Mouse (Mus musculus) kidney, postnatal 0 days (tissue): ENCODE data around the gene Cttnbp2. TPM values are rescaled to one million over a fixed set of nuclear protein-coding genes. Genes with fewer than 3 reads are reported as not detected.
A peak's percentile ranks its signal among the peaks of the same experiment; 100 is the strongest.

Source experiments
- ATAC-seq: fragments of 200-750 bp; cut with Nextera tagmentation; replicated peaks from 2 replicates; pipeline ENCODE4 v1.8.0; 2017; ENCODE audit warnings: low read depth, moderate number of reproducible peaks, moderate TSS enrichment, moderate library complexity; ENCODE audit not compliant: low FRiP score
- DNase-seq: peaks from one replicate; pipeline ENCODE4 v3.0.0-alpha.2; 2016; ENCODE audit warnings: low spot score
- H3K27ac ChIP-seq: fragments of 300-500 bp; sonication (generic); 2 replicates; pipeline ENCODE4 v1.5.1; 2014; ENCODE audit warnings: mild to moderate bottlenecking
- H3K27me3 ChIP-seq: fragments of 300-500 bp; sonication (generic); 2 replicates; pipeline ENCODE4 v1.6.1; 2014; ENCODE audit warnings: low read length, mixed read lengths; ENCODE audit not compliant: insufficient read depth
- H3K36me3 ChIP-seq: fragments of 300-500 bp; sonication (generic); 2 replicates; pipeline ENCODE4 v1.6.1; 2014; ENCODE audit warnings: low read length, mixed read lengths; ENCODE audit not compliant: insufficient read depth
- H3K4me1 ChIP-seq: fragments of 300-500 bp; sonication (generic); replicated peaks from 2 replicates; pipeline ENCODE4 v1.6.1; 2014; ENCODE audit warnings: antibody characterized with exemption, low read length, mixed read lengths; ENCODE audit not compliant: insufficient read depth
- H3K4me2 ChIP-seq: fragments of 300-500 bp; sonication (generic); 2 replicates; pipeline ENCODE4 v1.6.1; 2014; ENCODE audit warnings: mild to moderate bottlenecking, low read length, moderate library complexity, mixed read lengths
- H3K4me3 ChIP-seq: fragments of 300-500 bp; sonication (generic); replicated peaks from 2 replicates; pipeline ENCODE4 v1.5.1; 2014; ENCODE audit warnings: low read depth, low read length
- H3K9ac ChIP-seq: fragments of 300-500 bp; sonication (generic); 2 replicates; pipeline ENCODE4 v1.6.1; 2014; ENCODE audit warnings: low read depth, low read length
- H3K9me3 ChIP-seq: fragments of 300-500 bp; sonication (generic); replicated peaks from 2 replicates; pipeline ENCODE4 v1.6.1; 2016; ENCODE audit warnings: low read length, inconsistent platforms, mixed read lengths
- CTCF ChIP-seq: IDR thresholded peaks from 2 replicates; pipeline ENCODE4 v1.5.1; 2016; ENCODE audit warnings: antibody characterized with exemption, low read depth, mild to moderate bottlenecking, moderate library complexity
- WGBS: fragments of 180-500 bp; shearing (Covaris S2); extraction: QIAGEN DNeasy Blood & Tissue Kit; methylation state at CpG from one replicate; pipeline ENCODE4 v1.1.7; 2014; 5-methylcytosine and 5-hydroxymethylcytosine counted together
- polyA plus RNA-seq: library from polyadenylated mRNA; unstranded; fragments of >200 nt; fragmentation: Nextera tagmentation; extraction: Ambion mirVana; gene quantifications from 2 replicates; pipeline ENCODE4 v1.2.1, GENCODE M21; 2015

Cttnbp2 gene
- polyA plus RNA-seq, 1 experiment from 2014 or later: 14.3 TPM

DNA sequence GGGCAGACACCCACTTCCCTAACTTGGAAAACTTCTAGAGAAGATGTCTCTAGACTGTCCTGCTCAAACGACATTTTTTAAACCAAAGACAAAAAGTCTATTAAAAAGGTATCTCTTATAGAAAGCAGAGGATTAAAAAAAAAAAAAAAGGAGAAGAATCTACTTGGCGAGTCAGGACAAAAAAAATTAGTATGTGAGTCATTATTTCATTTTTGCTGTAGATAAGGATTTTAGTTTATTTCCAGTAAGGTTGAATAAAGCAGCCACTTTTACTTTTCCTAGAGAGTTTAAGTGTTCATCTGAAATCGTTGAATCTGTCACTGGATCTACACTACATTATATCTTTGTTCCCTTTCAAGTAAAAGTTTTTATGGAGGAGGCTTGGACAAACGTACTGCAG, 139.9 kb downstream of the Cttnbp2 start:
- H3K4me1 ChIP-seq: no peaks in the 10 kb centered on the region
- WGBS: 60% methylated on average over 4 of the region's 4 CpGs
- no peaks in the 10 kb centered on the region for H3K9me3 ChIP-seq
- DNase-seq: no peak
- no peak for TF ChIP-seq CTCF
- no peak for ATAC-seq
- H3K4me3 ChIP-seq: no peak overlapping the region
- no peaks in the 10 kb centered on the region for H3K36me3 ChIP-seq
- no peak overlapping the region for H3K4me2 ChIP-seq
- H3K9ac ChIP-seq: no peak overlapping the region
- H3K27ac ChIP-seq: no peak overlapping the region
- H3K27me3 ChIP-seq: no peaks in the 10 kb centered on the region

DNA sequence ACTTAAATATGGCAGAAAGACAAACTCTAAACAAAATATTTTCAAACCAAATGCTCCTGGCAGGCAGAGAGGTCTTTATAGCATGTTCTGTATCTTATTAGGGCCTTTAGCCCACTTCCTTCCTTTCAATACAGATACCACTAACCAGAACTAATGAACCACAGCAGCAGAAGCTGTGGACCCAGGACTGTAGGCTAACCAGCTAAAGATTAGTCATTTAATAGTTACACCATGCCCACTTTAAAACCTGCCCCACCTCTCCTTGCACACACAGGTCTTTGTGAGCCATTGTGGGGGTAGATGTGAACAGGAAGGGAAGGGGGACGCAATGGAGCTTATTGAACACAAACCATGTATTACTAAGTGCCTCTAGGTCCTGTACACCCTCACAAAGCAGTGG, 141.0 kb downstream of the Cttnbp2 start:
- 65% methylated on average over 1 of the region's 1 CpGs for WGBS

DNA sequence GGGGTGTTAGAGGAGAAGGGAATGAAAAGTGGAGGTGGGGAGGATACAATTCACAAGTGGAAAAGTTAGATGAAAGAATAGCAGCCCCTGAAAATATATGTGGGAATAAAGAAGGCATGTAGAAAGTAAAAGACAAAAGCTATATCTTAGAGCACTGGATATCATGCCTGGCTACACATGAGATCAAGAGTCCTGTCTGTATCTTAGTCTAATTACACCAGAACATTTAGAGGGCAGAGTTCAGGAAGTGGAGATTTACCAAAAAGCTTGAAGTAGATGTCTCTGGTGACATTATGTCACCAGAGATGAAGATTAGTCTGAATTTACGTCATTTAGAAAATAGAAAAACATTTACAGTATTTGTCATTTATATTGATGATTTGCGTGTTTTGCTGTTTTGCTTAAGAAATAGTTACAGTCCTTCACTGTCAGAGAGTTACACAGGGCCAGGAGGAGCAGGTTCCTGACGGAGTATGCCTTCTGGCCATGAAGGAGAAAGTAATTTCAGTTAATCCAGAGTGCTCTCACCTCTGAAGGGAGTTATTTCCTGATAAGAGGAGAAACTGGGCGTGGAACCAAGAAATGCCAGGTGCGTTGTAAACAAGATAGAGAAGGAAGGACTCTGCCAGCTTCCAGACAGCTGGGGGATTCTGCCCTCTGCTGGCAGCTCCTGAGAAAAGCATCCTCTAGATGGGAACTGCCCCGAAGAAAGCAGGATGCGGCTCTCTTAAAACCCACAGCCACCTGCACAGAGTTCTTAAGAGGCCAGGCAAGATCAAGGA, 142.0 kb downstream of the Cttnbp2 start:
- 21% methylated on average over 7 of the region's 7 CpGs for WGBS
- DNase-seq (peak; percentile 82), ATAC-seq (peak; percentile 62)
- H3K9ac ChIP-seq: no peak overlapping the region
- no peaks in the 10 kb centered on the region for H3K36me3 ChIP-seq
- TF ChIP-seq CTCF: peak; percentile 91
- H3K4me2 ChIP-seq: no peak overlapping the region
- no peak overlapping the region for H3K27ac ChIP-seq
- H3K4me1 ChIP-seq: no peaks in the 10 kb centered on the region
- H3K27me3 ChIP-seq: no peaks in the 10 kb centered on the region
- H3K4me3 ChIP-seq: no peak overlapping the region
- H3K9me3 ChIP-seq: no peaks in the 10 kb centered on the region

More for the DNA sequence above, 141.0 kb downstream of the Cttnbp2 start:
- ATAC-seq (peak; percentile 48; the same call in 1 of the 2 replicates), DNase-seq (no peak)
- no peak for TF ChIP-seq CTCF
- H3K27ac ChIP-seq: no peak overlapping the region
- H3K27me3 ChIP-seq: no peaks in the 10 kb centered on the region
- no peak overlapping the region for H3K4me2 ChIP-seq
- no peaks in the 10 kb centered on the region for H3K9me3 ChIP-seq
- H3K36me3 ChIP-seq: no peaks in the 10 kb centered on the region
- H3K4me3 ChIP-seq: no peak overlapping the region
- no peak overlapping the region for H3K9ac ChIP-seq
- no peaks in the 10 kb centered on the region for H3K4me1 ChIP-seq

DNA sequence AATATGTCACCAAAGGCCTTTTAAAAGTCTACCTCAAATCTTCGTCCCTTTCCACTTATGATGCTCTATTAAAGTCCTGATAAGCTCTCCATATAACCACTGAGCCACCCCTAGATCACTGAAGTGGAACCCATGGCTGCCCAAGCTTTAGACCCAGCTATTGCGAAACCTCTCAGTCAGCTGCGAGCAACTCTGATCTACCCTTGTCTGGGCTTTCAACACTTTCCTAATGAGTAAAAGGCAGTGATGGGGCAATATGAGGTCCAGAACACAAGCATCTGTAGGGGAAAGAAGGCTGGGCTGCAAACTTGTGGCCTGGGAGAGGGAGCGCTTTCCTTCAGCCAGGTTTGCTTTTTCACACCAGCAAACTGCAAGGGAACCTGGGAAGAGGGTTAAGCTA, 144.9 kb downstream of the Cttnbp2 start:
- Histone ChIP-seq H3K4me2 (no peak overlapping the region), H3K4me3 (no peak overlapping the region), H3K9me3 (no peaks in the 10 kb centered on the region), H3K36me3 (no peaks in the 10 kb centered on the region), H3K27ac (no peak overlapping the region), H3K27me3 (no peaks in the 10 kb centered on the region), H3K9ac (no peak overlapping the region), H3K4me1 (no peaks in the 10 kb centered on the region)
- DNase-seq (no peak), ATAC-seq (no peak)
- 83% methylated on average over 4 of the region's 4 CpGs for WGBS
- TF ChIP-seq CTCF: no peak

DNA sequence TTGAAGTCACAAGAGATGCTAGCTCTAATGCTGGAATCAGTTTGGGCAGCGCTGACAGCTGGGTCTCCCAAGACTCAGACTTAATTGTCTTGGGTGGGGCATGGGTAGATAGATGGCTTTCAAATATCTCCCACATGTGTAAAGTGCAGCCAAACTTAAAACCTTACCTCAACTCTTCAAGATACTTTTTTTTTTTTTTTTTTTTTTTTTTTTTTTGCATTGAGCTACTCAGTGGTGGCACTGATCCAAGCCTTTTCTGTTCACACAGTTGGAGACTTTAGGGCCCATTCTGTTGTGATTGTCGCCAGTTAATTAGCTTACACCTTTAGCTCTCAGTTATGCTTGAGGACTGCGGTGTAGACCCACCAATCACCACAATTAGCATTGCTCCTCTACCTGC, 145.6 kb downstream of the Cttnbp2 start:
- Histone ChIP-seq H3K4me1 (no peaks in the 10 kb centered on the region), H3K27ac (no peak overlapping the region), H3K4me3 (no peak overlapping the region), H3K9ac (no peak overlapping the region), H3K9me3 (no peaks in the 10 kb centered on the region), H3K27me3 (no peaks in the 10 kb centered on the region), H3K36me3 (no peaks in the 10 kb centered on the region), H3K4me2 (no peak overlapping the region)
- ATAC-seq: no peak
- no peak for DNase-seq
- TF ChIP-seq CTCF: no peak
- 83% methylated on average over 3 of the region's 3 CpGs for WGBS

DNA sequence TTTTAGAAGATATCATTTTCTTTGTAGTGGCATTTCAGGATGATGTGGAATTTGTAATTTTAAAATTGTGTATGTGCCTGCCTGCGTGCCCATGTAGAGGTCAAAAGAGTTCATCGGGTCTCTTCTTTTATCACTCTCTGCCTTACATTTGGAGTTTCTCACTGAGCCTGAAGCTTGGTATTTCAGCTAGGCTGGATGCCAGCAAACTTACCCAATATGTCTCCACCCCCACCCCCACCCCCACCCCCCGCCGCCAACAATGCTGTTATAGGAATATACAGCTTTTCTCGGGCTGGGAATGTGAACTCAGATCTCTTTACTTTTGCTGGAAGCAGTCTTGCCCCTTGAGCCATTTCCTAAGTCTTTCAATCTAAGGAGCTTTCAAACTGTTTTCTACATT, 152.4 kb downstream of the Cttnbp2 start:
- H3K27me3 ChIP-seq: no peaks in the 10 kb centered on the region
- 84% methylated on average over 5 of the region's 5 CpGs for WGBS
- no peak for TF ChIP-seq CTCF
- no peak overlapping the region for H3K27ac ChIP-seq
- no peak overlapping the region for H3K9ac ChIP-seq
- ATAC-seq (no peak), DNase-seq (no peak)
- H3K36me3 ChIP-seq: no peaks in the 10 kb centered on the region
- H3K4me1 ChIP-seq: no peaks in the 10 kb centered on the region
- no peak overlapping the region for H3K4me3 ChIP-seq
- H3K9me3 ChIP-seq: no peaks in the 10 kb centered on the region
- H3K4me2 ChIP-seq: no peak overlapping the region

DNA sequence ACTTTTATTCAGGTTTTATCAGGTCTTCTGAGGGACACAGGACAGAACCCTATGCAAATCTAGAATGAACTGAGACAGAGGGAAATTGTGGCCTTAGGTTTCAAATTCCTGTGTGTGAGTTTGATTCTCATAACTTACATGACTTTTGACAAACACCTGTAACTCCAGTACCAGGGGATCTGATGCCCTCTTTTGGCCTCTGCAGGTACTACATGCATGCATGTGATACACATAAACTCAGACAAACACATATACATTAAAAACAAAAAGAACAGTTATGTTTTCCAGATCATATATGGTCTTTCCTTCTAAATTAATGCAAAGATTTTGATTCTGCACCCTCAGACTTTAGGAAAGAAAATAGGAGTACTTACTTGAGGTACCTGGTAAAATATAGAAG, 153.7 kb downstream of the Cttnbp2 start:
- H3K36me3 ChIP-seq: no peaks in the 10 kb centered on the region
- H3K4me1 ChIP-seq: no peaks in the 10 kb centered on the region
- peak; percentile 40 for TF ChIP-seq CTCF
- no peak overlapping the region for H3K27ac ChIP-seq
- H3K9ac ChIP-seq: no peak overlapping the region
- no peaks in the 10 kb centered on the region for H3K27me3 ChIP-seq
- H3K9me3 ChIP-seq: no peaks in the 10 kb centered on the region
- DNase-seq: no peak
- no peak for ATAC-seq
- no peak overlapping the region for H3K4me3 ChIP-seq
- no peak overlapping the region for H3K4me2 ChIP-seq
